Mouse (Mus musculus) spleen, adult 2 months (tissue): ENCODE measurements at regions not wholly inside any gene's neighbourhood (a gene's known extent, or its start where the extent isn't known, plus 50 kb on each side); places are given as distances from the start of the nearest gene placed in this dataset.

ENCODE experiments used
- DNase-seq, 2 experiments: peaks; one replicate each; pipeline versions ENCODE4 v3.0.0 to v3.0.0-alpha.2; 2012 to 2021; ENCODE audit warnings: low spot score in 2 of 2, low read depth in 1 of 2
- H3K27ac ChIP-seq: fragments of 200-500 bp; 2 replicates; pipeline ENCODE4 v1.5.1; 2012; ENCODE audit warnings: low read length, inconsistent platforms; ENCODE audit not compliant: insufficient read depth
- H3K27me3 ChIP-seq: fragments of 200-500 bp; 2 replicates; pipeline ENCODE4 v1.6.1; 2012; ENCODE audit warnings: mild to moderate bottlenecking, moderate library complexity, low read length, inconsistent platforms; ENCODE audit not compliant: control insufficient read depth, insufficient read depth
- H3K36me3 ChIP-seq: fragments of 200-500 bp; 2 replicates; pipeline ENCODE4 v1.6.1; 2012; ENCODE audit warnings: mild to moderate bottlenecking, low read length, inconsistent platforms; ENCODE audit not compliant: control insufficient read depth, insufficient read depth
- H3K4me1 ChIP-seq: fragments of 200-500 bp; 2 replicates; pipeline ENCODE4 v1.6.1; 2011; ENCODE audit warnings: inconsistent platforms; ENCODE audit not compliant: control insufficient read depth, insufficient read depth, insufficient read length
- H3K4me3 ChIP-seq: fragments of 200-500 bp; 2 replicates; pipeline ENCODE4 v1.5.1; 2011; ENCODE audit warnings: mild to moderate bottlenecking, inconsistent platforms; ENCODE audit not compliant: insufficient read depth, insufficient read length; ENCODE audit errors: extremely low read depth
- CTCF ChIP-seq: fragments of 200-500 bp; IDR thresholded peaks from 2 replicates; pipeline ENCODE4 v1.5.1; 2011; ENCODE audit warnings: mild to moderate bottlenecking, inconsistent platforms; ENCODE audit not compliant: insufficient read depth, insufficient read length, insufficient replicate concordance; ENCODE audit errors: extremely low read depth
- POLR2A ChIP-seq: fragments of 200-500 bp; IDR thresholded peaks from 2 replicates; pipeline ENCODE4 v1.6.1; 2011; ENCODE audit warnings: low read depth, low read length, inconsistent platforms
- WGBS: fragments of 180-500 bp; shearing (Covaris S2); methylation state at CpG from one replicate; pipeline ENCODE4 v1.1.7; 2018; 5-methylcytosine and 5-hydroxymethylcytosine counted together

DNA sequence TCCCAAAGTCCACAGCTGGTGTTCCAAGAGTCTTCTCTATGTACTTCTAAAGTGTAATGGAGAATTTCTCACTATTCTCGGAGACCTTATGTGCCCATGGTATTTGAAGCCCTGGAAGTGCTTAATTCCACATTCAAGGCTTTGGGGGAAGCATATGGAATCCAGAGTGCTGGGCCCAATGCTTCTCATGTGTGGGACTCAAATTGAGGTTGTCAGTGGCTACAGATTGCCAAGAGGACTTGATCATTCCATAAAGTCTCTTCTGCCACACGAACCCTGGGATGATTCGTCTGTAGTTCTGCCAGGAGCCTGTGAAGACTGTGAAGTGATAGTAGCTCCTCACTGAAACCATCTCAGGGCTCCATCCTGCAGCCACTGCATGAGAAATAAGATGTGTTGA is 275.3 kb downstream of the Bckdhb start:
- H3K27ac ChIP-seq: no peak overlapping the region
- 87% methylated on average over 3 of the region's 3 CpGs for WGBS
- no peaks in the 10 kb centered on the region for H3K4me1 ChIP-seq
- no peaks in the 10 kb centered on the region for H3K27me3 ChIP-seq
- no peaks in the 10 kb centered on the region for H3K36me3 ChIP-seq
- H3K4me3 ChIP-seq: no peak overlapping the region
- no peak for DNase-seq
- TF ChIP-seq CTCF (no peak), POLR2A (no peak)

GRCm38 (mm10) chr9:84204056-84204455 is 279.1 kb downstream of the Bckdhb start:
- H3K4me3 ChIP-seq: no peak overlapping the region
- 76% methylated on average over 3 of the region's 3 CpGs for WGBS
- no peaks in the 10 kb centered on the region for H3K4me1 ChIP-seq
- TF ChIP-seq POLR2A (no peak), CTCF (no peak)
- DNase-seq: no peak
- no peak overlapping the region for H3K27ac ChIP-seq
- H3K36me3 ChIP-seq: no peaks in the 10 kb centered on the region
- H3K27me3 ChIP-seq: no peaks in the 10 kb centered on the region

- no peaks in the 10 kb centered on the region for H3K36me3 ChIP-seq
- no peaks in the 10 kb centered on the region for H3K4me1 ChIP-seq
- H3K27me3 ChIP-seq: no peaks in the 10 kb centered on the region
- H3K27ac ChIP-seq: no peak overlapping the region
- 87% methylated on average over 4 of the region's 4 CpGs for WGBS
- no peak overlapping the region for H3K4me3 ChIP-seq
- DNase-seq: no peak
- no peak for TF ChIP-seq CTCF
These were observed 315.6 kb downstream of the Bckdhb start for GRCm38 (mm10) chr9:84240491-84240975.

GRCm38 (mm10) chr9:84249765-84250164 is 324.8 kb downstream of the Bckdhb start:
- TF ChIP-seq CTCF: no peak
- 89% methylated on average over 1 of the region's 1 CpGs for WGBS

GRCm38 (mm10) chr9:84253022-84253991 is 328.4 kb downstream of the Bckdhb start:
- WGBS: 25% methylated on average over 7 of the region's 7 CpGs
- Histone ChIP-seq H3K4me3 (no peak overlapping the region), H3K27ac (no peak overlapping the region), H3K4me1 (no peaks in the 10 kb centered on the region), H3K36me3 (no peaks in the 10 kb centered on the region), H3K27me3 (no peaks in the 10 kb centered on the region)
- DNase-seq: no peak
- TF ChIP-seq CTCF (peak; percentile 40; the same call in 1 of the 2 replicates), POLR2A (no peak)

More at GRCm38 (mm10) chr9:84249765-84250164, 324.8 kb downstream of the Bckdhb start:
- Histone ChIP-seq H3K27ac (no peak overlapping the region), H3K27me3 (no peaks in the 10 kb centered on the region), H3K36me3 (no peaks in the 10 kb centered on the region), H3K4me1 (no peaks in the 10 kb centered on the region), H3K4me3 (no peak overlapping the region)
- no peak for DNase-seq

DNA sequence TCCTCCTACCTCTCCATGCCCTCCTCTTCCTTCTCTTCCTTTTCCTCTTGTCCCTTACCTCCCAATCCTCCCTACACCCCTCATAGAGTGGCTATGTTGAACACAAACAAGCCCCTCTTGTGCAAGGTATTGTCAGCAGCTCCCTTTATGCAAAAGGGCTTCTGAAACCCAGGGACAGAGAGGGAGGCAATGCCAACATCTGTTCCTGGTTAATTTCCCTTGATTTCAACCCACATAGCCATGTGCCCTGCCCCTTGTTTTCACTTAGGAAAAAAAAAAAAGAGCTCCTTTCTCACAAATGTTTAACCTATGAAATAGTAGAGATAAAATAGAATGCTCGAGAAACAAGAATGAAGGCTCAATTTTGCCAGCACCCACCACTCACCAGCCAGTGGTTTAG is 333.5 kb downstream of the Bckdhb start:
- no peak overlapping the region for H3K4me3 ChIP-seq
- H3K27me3 ChIP-seq: no peaks in the 10 kb centered on the region
- no peak for DNase-seq
- H3K27ac ChIP-seq: no peak overlapping the region
- H3K4me1 ChIP-seq: no peaks in the 10 kb centered on the region
- WGBS: 81% methylated on average over 1 of the region's 1 CpGs
- TF ChIP-seq CTCF: no peak
- TF ChIP-seq POLR2A: no peak
- H3K36me3 ChIP-seq: no peaks in the 10 kb centered on the region

DNA sequence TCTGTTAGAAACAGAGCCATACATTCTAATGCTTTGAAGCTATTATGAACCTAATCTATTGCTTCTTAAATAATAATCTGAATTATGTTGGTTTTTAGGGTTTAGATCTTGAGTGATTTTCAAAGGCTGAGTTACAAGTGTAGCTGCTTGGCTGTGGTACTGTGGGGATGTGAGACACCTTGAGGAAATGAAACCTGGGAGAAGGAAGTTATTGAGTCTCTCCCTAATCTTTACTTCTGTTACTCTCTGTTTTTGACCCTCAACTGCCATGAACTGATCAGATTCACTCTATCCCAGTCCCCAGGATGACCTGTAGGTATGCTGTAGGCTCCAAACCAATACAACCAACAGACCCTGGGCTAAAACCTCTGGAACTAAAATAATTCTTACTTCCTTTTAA is 334.8 kb downstream of the Bckdhb start:
- TF ChIP-seq POLR2A (no peak), CTCF (no peak)
- Histone ChIP-seq H3K36me3 (no peaks in the 10 kb centered on the region), H3K4me3 (no peak overlapping the region), H3K27me3 (no peaks in the 10 kb centered on the region), H3K4me1 (no peaks in the 10 kb centered on the region), H3K27ac (no peak overlapping the region)
- no peak for DNase-seq
